Mouse (Mus musculus) layer of hippocampus, adult 9-10 months (tissue): ENCODE results near the gene Utp4.
A peak's percentile ranks its signal among the peaks of the same experiment; 100 is the strongest.
"Not testable (repeated sequence)": the region's sequence is repeated elsewhere in the genome, so short reads cannot be mapped to it uniquely, and the experiment has no call there.

Experiments
- DNase-seq: peaks from one replicate; pipeline ENCODE4 v3.0.0; 2022; ENCODE audit warnings: low spot score

Gene Utp4

DNA sequence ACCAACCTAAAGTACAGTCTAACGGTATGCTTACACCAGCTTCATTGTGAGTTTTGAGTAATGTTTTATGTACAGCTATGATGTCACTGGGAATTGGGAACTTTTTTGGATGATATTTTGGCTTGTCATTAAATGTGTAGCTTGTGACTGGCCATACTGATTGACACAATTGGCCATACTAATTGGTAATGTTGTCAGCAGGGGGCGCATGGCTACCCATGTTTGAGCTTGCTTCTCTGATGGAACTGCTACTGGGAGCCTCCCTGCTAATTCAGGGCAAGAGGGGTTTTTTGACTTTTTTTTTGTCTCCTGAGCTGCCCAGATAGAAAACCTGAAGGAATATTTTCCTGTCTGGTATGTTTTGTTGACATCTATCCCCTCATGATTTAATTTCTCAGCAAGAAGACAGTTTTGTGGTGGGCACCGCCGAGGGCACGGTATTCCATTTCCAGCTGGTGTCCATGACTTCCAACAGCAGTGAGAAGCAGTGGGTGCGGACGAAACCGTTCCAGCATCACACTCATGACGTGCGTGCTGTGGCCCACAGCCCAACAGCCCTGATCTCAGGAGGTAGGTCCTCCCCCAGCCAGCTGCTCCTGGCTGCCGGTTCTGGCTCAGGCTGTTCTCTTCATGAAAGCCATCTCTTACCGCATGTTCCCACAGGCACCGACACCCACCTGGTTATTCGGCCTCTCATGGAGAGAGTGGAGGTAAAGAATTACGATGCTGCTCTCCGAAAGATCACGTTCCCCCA is 12.5 kb downstream of the Utp4 start:
- DNase-seq: peak; percentile 66

DNA sequence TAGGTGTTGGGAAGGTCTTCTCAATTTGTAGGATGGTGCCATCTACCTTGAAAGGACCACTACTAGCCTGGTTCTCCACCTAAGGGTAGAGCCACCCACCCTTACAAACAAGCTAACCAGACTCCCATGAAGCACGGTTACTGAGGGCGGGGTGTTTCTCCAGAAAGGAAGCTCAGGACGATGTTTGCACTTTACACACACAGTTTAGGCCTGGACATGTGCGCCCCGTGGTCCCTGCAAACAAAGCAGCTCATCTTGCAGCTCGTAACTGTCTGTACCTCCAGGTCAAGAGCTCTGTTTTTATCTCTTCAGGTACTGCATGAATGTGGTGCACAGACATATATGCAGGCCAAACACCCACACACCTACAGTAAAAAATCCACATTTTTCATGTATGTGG is 13.2 kb downstream of the Utp4 start:
- DNase-seq: no peak

DNA sequence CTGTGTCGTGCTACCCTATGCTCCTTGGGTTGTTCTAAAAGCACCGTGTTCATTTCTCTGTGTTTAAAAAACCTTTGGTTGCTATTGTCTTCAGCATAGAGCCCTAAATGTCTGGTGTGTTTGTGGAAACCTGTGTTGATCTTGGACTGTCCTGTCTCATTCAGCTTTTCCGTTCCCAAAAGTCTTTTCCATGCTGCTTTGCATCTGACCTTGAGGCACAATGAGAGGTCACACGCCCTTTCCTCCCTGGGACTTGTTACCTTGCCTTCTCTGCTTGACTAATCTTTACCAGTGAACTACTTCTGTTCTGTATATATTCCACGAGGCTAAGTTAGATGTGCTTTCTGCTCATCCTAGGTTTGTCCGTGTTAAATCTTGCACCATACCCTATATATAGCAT is 14.0 kb downstream of the Utp4 start:
- DNase-seq: no peak

DNA sequence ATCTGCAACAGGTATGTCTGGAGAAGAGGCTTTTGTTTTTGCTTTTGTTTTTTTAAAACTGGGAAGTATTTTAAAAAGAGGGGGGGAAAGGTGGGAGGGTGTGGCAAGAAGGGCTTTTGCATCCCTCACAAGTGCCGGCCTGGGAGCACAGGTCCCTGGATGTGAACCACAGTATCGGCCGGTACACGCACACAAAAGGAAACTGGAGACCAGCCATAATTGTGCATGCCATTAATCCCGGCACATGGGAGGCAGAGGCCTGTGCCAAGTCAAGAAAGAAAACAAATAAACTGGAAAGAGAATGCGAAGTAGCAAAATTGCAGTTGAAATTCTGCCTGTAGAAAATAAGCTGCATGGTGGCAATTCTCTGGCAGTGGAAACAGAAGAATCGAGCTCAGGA is 14.9 kb downstream of the Utp4 start:
- DNase-seq: no peak

DNA sequence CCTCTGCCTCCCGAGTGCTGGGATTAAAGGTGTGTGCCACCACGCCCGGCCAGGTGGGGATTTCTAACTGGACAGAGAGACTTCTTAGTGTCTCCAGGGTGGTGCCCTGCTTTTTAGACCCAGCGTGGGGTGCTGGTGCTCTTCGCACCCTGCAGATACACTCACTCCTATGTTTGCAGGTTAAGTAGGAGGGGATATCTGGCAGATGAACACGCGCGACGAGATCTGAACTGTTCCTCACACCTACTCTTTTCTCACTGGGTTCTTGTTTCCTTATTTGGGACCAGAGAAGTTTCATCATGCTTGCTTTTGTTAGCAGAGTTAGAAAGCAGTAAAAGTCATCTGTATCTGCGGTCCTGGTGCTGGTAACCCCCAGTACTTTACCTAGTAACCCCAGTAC is 20.2 kb downstream of the Utp4 start:
- no peak for DNase-seq

DNA sequence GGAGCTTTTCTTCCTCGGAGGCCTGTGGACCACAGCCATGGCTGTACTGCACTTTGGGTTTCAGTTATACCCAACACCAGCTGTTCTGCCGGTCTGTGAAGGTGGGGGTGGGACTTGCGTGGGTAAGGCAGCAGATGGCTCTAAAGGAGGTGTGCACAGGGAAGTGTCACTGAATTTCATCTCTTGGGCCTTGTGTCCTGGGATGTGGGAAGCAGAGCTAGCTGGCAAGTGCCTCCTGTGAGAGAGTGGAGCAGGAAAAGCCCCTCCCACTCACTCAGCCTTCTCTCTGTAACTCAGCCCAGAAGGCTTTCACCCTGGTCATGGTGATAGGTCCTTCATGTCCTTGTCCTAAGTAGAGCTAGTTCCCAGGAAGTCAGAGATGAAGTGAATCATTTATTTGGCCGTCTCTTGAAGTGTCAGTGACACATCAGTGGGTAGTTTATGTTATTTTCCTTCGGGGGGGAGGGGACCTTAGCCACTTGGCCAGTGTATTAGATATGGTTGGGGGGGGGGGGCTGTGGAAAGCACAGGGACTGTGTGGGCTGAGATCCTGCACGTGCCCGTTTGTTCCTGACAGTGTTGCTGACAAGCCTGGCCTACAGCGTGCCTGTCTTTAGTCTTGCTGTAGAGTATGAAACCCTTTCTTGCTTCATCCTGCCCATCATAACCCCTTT is 26.4 kb downstream of the Utp4 start:
- no peak for DNase-seq

DNA sequence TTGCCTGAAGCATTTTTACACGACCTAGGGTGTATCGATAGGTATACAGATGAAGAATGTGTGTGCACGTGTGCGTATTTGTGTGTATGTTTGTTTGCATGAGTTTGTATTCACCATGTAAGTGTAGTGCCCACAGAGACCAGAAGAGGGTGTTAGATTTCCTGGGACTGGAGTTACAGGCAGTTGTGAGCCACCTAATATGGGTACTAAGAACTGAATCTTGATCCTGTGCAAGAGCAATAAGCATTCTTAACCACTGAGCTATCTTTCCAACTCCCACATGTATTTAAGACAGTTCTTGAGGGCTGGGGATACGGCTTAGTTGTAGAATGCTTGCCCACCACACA is 26.9 kb downstream of the Utp4 start:
- DNase-seq: no peak

DNA sequence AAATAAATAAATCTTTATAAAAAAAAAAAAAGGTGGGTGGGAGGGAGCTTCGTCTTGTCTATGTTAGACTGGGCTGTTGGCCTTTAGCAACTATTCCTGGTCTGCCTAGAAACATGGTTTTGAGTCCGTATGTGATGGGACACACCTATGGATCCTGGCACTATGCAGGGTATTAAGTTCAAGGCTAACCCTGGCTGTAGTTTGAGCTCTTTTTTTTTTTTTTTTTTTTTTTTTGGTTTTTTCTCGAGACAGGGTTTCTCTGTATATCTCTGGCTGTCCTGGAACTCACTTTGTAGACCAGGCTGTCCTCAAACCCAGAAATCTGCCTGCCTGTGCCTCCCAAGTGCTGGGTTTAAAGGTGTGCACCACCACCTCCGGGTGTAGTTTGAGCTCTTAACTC is 30.6 kb downstream of the Utp4 start:
- DNase-seq: no peak

DNA sequence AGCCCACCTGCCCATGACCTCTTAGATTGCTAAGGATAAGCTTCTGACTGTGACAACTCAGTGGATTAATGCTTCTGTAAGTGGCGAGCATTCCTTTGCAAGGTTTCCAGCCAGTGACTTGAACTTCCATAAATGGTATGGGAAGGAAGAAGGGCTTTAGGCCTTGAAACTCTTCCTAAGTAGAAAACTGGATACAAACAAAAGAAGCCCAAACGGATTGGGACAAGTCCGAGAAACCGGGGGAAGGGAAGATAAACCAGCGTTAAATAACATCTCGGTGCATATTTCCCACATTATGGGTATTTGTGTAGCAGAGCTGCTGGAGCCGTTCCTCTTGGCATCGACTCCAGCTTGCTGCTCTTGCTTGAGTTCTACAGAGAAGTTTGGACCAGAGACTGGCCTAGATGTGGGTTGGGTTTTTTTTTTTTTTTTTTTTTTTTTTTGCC is 31.5 kb downstream of the Utp4 start:
- no peak for DNase-seq

DNA sequence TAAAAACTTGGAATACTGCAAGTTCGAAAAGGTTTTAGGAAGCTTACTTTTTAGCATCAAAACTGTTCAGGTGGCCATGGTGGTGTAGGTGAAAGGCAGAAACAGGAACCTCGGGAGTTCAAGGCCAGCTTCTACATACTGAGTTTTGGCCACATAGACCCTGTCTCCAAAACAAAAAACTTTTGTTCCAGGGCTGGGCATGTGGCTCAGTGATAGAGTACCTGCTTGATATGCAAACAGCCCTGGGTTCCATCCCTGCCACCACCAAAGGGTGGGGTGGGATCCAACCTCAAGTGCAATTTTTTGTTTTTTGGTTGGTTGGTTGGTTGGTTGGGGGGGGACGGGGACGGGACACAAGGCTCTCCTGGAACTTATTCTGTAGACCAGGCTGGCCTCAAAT is 32.0 kb downstream of the Utp4 start:
- DNase-seq: no peak

DNA sequence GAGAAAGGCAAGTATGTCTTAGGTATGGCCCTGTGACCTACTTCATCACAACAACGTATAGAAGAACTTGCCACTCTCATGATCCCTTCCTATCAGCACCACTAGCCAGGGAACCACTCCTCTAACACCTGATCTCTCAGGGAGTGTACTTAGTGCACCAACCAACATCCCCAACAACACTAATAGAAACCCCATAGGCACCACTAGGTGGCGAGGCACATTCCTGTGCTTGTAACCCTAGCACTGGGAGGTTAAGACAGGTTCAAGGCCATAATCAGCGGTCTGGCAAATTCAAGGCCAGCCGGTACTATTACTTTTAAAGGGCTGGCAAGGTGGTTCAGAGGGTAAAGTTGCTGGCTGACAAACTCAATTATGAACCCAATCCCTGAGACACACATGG is 33.8 kb downstream of the Utp4 start:
- no peak for DNase-seq

DNA sequence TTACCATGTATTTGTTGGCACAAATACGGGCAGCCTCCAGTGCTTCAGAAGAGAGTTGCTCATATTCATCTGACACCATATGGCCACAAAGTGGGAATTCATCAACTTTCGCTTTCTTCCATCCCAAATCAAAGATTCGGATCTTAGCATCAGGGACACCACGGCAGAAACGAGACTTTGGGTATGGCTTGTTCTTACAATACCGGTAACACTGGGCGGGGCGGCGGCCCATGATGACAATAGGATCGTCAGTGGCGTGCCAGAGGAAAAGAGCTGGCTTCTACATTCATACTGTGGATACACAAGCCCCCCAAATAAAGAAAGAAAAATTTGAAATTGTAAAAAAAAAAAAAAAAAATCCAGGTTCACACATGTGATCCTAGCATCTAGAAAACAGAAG is 34.7 kb downstream of the Utp4 start:
- DNase-seq: not testable (repeated sequence)

DNA sequence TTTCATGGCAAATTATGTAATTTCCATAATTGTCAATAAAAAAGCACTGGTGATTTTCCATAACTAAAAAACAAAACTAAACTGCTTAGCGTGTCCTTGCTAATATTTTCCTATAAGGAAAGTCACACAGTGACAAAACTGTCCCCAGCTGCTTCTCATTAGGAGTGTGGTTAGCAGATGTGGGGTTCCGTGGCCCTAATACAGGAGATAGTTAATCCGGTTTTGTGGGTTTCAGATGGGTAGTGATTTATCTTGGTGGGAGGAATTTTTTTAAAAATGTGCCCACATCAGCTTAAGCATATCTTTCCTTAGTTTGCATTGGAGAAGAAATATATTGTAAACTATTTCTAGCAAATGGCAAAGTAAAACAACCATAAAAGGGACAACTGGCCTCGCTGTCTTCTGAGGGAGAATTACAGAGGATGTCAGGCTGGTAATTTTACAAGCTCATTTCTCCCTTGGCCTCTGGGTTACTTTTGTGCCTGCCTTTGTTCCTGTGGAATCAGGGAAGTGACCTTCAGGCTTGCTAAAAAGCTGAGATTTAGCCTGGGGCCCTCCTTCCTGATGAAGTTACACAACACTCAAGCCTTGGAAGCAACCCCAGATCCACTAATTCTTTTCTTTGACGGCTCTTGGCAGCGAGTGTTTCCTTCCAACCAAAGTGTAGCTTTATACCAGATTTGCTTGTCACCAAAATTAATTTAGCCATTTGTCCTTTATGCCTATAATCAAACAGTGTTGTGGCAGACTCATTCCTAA is 35.9 kb downstream of the Utp4 start:
- DNase-seq: no peak

DNA sequence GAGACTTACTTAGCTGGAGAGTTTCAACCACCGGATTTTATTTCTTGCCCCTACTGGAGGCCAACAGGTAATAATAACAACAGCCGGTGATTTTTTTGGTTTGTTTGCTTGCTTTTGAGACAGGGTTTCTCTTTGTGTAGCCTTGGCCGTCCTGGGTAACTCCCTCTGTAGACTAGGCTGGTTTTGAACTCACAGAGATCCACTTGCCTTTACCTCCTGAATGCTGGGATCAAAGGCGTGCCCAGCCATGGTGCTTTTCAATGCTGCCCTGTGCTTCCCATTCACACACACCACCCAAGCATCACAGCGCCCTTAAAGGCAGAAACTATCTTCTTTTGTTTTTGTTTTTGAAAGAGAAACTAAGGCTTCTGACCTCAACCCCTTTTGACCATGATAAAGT is 36.5 kb downstream of the Utp4 start:
- DNase-seq: no peak

DNA sequence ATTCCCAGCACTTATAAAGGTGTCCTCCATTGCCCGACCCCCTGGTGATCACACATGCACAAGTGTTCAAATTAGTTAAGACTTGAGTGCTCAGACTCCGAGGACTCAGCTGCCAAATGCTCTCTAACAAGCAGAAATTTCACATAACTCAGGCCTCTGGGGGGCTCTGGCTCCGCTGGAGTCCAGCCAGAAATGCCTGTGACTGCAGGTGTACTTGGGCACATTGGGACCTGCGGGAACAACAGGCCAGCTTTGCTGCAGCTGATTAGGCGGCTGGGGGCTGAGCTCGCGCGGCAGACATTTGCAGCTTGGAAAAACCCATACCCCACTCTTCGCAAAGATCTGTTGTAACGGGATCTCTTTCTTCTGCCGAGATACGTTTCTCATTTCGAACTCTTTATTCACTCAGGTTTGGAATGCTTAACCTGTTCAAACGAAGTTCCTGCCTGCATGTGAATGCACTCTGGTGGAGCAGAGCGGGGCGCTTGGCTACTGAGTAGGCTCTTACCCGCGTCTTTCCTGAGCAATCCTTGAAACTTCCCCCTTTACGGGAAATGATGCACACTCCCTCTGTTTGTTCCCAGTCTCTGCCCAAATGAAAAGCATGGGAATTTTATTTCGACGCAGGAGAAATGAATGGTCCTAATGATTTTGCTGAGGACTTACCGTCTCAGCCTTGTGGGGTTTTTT is 39.1 kb downstream of the Utp4 start:
- DNase-seq: no peak

DNA sequence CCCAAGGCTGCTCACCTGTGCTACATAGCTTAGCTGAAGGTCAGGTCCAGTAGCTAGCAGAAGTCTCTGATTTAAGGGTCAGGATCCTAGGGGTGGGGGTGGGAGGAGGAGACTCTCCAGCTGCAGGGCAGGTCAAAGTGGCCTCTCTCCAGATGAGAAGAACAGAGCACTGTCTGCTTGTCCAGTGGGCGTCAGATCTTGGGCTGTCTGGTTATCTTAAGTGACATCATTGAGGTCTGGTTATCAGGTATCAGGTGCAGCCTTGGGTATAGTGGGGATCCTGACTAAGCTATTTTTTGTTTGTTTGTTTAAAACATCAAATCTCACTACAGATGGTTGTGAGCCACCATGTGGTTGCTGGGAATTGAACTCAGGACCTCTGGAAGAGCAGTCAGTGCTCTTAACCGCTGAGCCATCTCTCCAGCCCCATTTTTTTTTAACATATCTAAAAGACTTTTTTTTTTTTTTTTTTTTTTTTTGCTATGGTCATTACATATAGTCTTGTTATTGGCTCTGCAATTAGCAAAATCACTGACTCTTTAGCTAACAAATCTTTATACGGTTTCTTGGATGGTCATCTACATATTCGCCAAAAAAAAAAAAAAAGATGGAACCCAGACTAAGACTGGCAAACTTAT is 40.2 kb downstream of the Utp4 start:
- DNase-seq: no peak

DNA sequence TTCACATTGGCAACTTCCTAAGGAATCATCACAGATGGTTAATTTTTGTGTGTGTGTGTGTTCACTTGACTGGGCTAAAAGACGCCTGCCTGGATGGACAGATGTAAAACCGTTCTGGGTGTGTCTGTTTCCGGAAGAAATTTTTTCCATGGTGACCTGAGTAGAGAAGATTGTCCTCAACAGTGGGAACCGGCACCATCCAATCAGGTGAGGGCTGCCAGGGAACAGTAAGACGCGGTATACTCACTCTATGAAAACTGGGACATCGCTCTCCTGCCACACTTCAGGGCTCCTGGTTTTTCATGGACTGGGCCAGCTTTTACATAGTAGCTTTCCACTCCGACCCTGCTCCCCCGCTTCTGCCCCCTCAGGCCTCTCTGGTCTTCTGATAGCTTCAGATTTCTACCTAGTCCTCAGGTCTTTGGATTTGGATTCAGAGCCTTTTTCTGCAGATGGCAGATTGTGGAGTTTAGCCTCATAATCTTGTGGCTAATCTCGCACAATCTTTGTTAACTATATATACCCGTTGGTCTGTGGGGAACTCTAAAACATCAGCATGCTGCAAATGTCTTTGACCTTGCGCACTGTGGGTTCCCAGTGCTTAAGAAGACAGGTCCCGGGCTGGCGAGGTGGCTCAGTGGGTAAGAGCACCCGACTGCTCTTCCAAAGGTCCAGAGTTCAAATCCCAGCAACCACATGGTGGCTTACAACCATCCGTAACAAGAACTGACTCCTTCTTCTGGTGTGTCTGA is 41.0 kb downstream of the Utp4 start:
- no peak for DNase-seq

DNA sequence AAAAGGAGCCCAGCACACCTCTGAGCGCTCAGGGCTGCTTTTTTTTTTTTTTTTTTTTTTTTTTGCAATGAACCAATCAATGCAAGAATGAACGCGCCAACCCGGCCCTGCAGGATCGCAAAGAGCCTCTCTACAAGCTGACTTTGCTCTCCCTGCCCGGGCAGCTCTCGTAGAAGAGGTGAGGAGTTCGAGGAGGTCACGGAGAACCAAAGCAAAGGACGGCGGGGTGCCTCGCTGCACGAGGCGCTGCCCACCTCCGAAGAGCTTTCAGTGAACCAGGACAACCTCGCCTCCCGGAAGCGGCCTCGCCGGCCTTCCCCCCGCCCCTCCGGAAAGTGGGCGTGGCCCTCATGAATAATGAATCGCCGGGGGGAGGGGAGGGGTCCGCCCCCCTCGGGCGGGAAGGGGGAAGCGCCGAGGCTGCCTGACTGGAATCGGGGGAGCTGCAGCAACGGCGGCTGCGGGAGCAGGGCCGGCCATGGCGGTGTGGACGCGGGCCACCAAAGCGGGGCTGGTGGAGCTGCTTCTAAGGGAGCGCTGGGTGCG is 42.0 kb downstream of the Utp4 start, which contains the start of gene Sntb2:
TSS of gene Sntb2 (plus strand) at position 427 of the 546 bp plus-strand sequence.
- DNase-seq: peak; percentile 79

DNA sequence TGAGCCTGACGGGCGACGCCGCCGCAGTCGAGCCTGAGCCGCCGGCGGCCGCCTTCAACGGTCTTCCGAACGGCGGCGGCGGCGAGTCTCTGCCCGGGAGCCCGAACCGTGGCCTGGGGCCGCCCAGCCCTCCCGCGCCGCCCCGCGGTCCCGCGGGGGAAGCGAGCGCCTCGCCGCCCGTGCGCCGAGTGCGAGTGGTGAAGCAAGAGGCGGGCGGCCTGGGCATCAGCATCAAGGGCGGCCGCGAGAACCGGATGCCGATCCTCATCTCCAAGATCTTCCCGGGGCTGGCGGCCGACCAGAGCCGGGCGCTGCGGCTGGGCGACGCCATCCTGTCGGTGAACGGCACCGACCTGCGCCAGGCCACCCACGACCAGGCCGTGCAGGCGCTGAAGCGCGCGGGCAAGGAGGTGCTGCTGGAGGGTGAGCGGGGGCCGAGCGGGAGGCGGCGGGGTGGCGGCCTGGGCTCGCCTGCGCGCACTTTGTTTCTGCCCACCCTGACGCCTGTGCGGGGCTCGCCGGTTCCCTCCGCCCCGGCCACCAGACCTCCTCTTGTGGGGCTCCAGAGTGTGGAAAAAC is 42.6 kb downstream of the Utp4 start:
- no peak for DNase-seq

DNA sequence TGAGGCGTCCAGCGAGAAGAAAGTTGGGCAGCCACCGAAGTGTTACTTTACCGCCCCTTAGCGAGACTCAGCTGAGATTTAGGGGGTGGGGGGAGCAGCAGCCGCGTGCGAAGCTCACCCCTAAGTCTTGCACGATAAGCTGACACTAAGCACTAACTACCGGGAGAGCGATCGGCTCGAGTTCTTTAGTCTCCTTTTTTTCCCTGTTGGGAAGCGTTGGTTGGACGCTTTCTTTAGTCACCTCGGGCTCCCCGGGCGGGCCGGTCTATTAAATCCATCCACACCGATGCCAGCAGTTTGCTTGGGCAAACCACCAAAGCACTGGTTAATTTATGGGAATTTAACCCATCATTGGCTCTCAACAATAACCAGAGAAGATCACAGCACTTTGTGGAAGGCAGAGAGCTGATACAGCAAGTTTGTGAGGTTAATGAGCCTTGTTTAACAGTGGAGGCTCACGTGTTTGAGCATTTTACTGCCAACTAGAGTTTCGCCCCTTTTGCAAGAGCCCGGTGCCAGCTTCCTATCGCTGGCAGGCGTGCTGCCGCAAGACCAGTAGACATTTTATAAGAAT is 43.1 kb downstream of the Utp4 start:
- no peak for DNase-seq
